Mouse (Mus musculus) forebrain, embryonic 15.5 days (tissue): ENCODE measurements at regions not wholly inside any gene's neighbourhood (a gene's known extent, or its start where the extent isn't known, plus 50 kb on each side); places are given as distances from the start of the nearest gene placed in this dataset.

Experiments used
- ATAC-seq: fragments of 200-750 bp; cut with Nextera tagmentation; replicated peaks from 2 replicates; pipeline ENCODE4 v1.8.0; 2017; ENCODE audit warnings: mild to moderate bottlenecking, moderate TSS enrichment, moderate library complexity
- H3K27ac ChIP-seq: fragments of 300-500 bp; sonication (generic); replicated peaks from 2 replicates; pipeline ENCODE4 v1.5.1; 2015; ENCODE audit warnings: mild to moderate bottlenecking, inconsistent platforms
- H3K27me3 ChIP-seq: fragments of 300-500 bp; sonication (generic); 2 replicates; pipeline ENCODE4 v1.6.1; 2015; ENCODE audit warnings: inconsistent platforms
- H3K36me3 ChIP-seq: fragments of 300-500 bp; sonication (generic); 2 replicates; pipeline ENCODE4 v1.6.1; 2015; ENCODE audit warnings: mild to moderate bottlenecking, inconsistent platforms
- H3K4me1 ChIP-seq: fragments of 300-500 bp; sonication (generic); 2 replicates; pipeline ENCODE4 v1.6.1; 2015; ENCODE audit warnings: inconsistent platforms
- H3K4me2 ChIP-seq: fragments of 300-500 bp; sonication (generic); replicated peaks from 2 replicates; pipeline ENCODE4 v1.6.1; 2015; ENCODE audit warnings: mild to moderate bottlenecking, inconsistent platforms
- H3K4me3 ChIP-seq: fragments of 300-500 bp; sonication (generic); 2 replicates; pipeline ENCODE4 v1.5.1; 2015; ENCODE audit warnings: mild to moderate bottlenecking, inconsistent platforms
- H3K9ac ChIP-seq: fragments of 300-500 bp; sonication (generic); replicated peaks from 2 replicates; pipeline ENCODE4 v1.6.1; 2015; ENCODE audit warnings: mild to moderate bottlenecking, inconsistent platforms
- H3K9me3 ChIP-seq: fragments of 300-500 bp; sonication (generic); 2 replicates; pipeline ENCODE4 v1.6.1; 2016; ENCODE audit warnings: inconsistent platforms
- WGBS: fragments of 180-500 bp; shearing (Covaris S2); methylation state at CpG from one replicate; pipeline ENCODE4 v1.1.7; 2015; ENCODE audit warnings: mixed read lengths; 5-methylcytosine and 5-hydroxymethylcytosine counted together

- no peak overlapping the region for H3K27ac ChIP-seq
- no peak for ATAC-seq
- no peak overlapping the region for H3K4me2 ChIP-seq
- H3K36me3 ChIP-seq: no peaks in the 10 kb centered on the region
- H3K4me3 ChIP-seq: no peak overlapping the region
- H3K9ac ChIP-seq: no peak overlapping the region
- H3K27me3 ChIP-seq: no peaks in the 10 kb centered on the region
- H3K4me1 ChIP-seq: peaks cover 44% of the 10 kb centered on the region
- WGBS: 24% methylated on average over 3 of the region's 3 CpGs
- no peaks in the 10 kb centered on the region for H3K9me3 ChIP-seq
These were observed 86.5 kb upstream of the Map3k7 start for GRCm38 (mm10) chr4:31877389-31877788.

GRCm38 (mm10) chr4:31878493-31879191 lies 85.3 kb upstream of the Map3k7 start:
- WGBS: 20% methylated on average over 10 of the region's 10 CpGs
- Histone ChIP-seq H3K9me3 (no peaks in the 10 kb centered on the region), H3K4me1 (peaks cover 40% of the 10 kb centered on the region), H3K4me3 (no peak overlapping the region), H3K27ac (no peak overlapping the region), H3K27me3 (no peaks in the 10 kb centered on the region), H3K36me3 (no peaks in the 10 kb centered on the region), H3K4me2 (0 out of 2 replicates have a peak overlapping the region, but pooled peaks have one; percentile 1), H3K9ac (no peak overlapping the region)
- ATAC-seq: peak; percentile 68

- H3K4me3 ChIP-seq: no peak overlapping the region
- no peaks in the 10 kb centered on the region for H3K27me3 ChIP-seq
- no peaks in the 10 kb centered on the region for H3K36me3 ChIP-seq
- no peaks in the 10 kb centered on the region for H3K9me3 ChIP-seq
- H3K4me1 ChIP-seq: peaks cover 38% of the 10 kb centered on the region
- no peak for ATAC-seq
- no peak overlapping the region for H3K27ac ChIP-seq
- H3K4me2 ChIP-seq: 0 out of 2 replicates have a peak overlapping the region, but pooled peaks have one; percentile 9
- 27% methylated on average over 5 of the region's 5 CpGs for WGBS
- H3K9ac ChIP-seq: no peak overlapping the region
These were observed 84.7 kb upstream of the Map3k7 start for GRCm38 (mm10) chr4:31879192-31879585.

- peak overlapping the region; percentile 34 for H3K4me2 ChIP-seq
- 3% methylated on average over 7 of the region's 7 CpGs for WGBS
- H3K9me3 ChIP-seq: no peaks in the 10 kb centered on the region
- no peaks in the 10 kb centered on the region for H3K27me3 ChIP-seq
- peaks cover 38% of the 10 kb centered on the region for H3K4me1 ChIP-seq
- no peak overlapping the region for H3K4me3 ChIP-seq
- peak; percentile 59 for ATAC-seq
- H3K9ac ChIP-seq: no peak overlapping the region
- no peaks in the 10 kb centered on the region for H3K36me3 ChIP-seq
- no peak overlapping the region for H3K27ac ChIP-seq
These were observed 83.7 kb upstream of the Map3k7 start for GRCm38 (mm10) chr4:31880213-31880612.

GRCm38 (mm10) chr4:31889673-31890072 lies 74.2 kb upstream of the Map3k7 start:
- Histone ChIP-seq H3K9me3 (no peaks in the 10 kb centered on the region), H3K9ac (no peak overlapping the region), H3K4me2 (no peak overlapping the region), H3K36me3 (no peaks in the 10 kb centered on the region), H3K4me3 (no peak overlapping the region), H3K27me3 (no peaks in the 10 kb centered on the region), H3K4me1 (no peaks in the 10 kb centered on the region), H3K27ac (no peak overlapping the region)
- ATAC-seq: no peak
- 75% methylated on average over 3 of the region's 3 CpGs for WGBS

- 84% methylated on average over 8 of the region's 8 CpGs for WGBS
- Histone ChIP-seq H3K36me3 (no peaks in the 10 kb centered on the region), H3K4me1 (no peaks in the 10 kb centered on the region), H3K4me3 (no peak overlapping the region), H3K27ac (no peak overlapping the region), H3K9ac (no peak overlapping the region), H3K9me3 (no peaks in the 10 kb centered on the region), H3K27me3 (no peaks in the 10 kb centered on the region), H3K4me2 (no peak overlapping the region)
- no peak for ATAC-seq
These were observed 54.7 kb upstream of the Map3k7 start for GRCm38 (mm10) chr4:31909086-31909673.
